Mouse (Mus musculus) limb, embryonic 15.5 days (tissue): ENCODE results near the gene Tmem170. TPM values are rescaled to one million over a fixed set of nuclear protein-coding genes. Genes with fewer than 3 reads are reported as not detected.
A peak's percentile ranks its signal among the peaks of the same experiment; 100 is the strongest.

ENCODE experiments used
- ATAC-seq: fragments of 200-750 bp; cut with Nextera tagmentation; 2 replicates; pipeline ENCODE4 v1.8.0; 2017; ENCODE audit warnings: low read depth, moderate TSS enrichment; ENCODE audit not compliant: insufficient number of reproducible peaks, low FRiP score, low TSS enrichment
- H3K27ac ChIP-seq: fragments of 300-500 bp; sonication (generic); 2 replicates; pipeline ENCODE4 v1.5.1; 2015; ENCODE audit warnings: moderate library complexity, mild to moderate bottlenecking, inconsistent platforms
- H3K27me3 ChIP-seq: fragments of 300-500 bp; sonication (generic); 2 replicates; pipeline ENCODE4 v1.6.1; 2015; ENCODE audit warnings: inconsistent platforms
- H3K36me3 ChIP-seq: fragments of 300-500 bp; sonication (generic); 2 replicates; pipeline ENCODE4 v1.6.1; 2015; ENCODE audit warnings: inconsistent platforms
- H3K4me1 ChIP-seq: fragments of 300-500 bp; sonication (generic); 2 replicates; pipeline ENCODE4 v1.6.1; 2015; ENCODE audit warnings: inconsistent platforms
- H3K4me2 ChIP-seq: fragments of 300-500 bp; sonication (generic); 2 replicates; pipeline ENCODE4 v1.6.1; 2015; ENCODE audit warnings: mild to moderate bottlenecking, inconsistent platforms
- H3K4me3 ChIP-seq: fragments of 300-500 bp; sonication (generic); 2 replicates; pipeline ENCODE4 v1.5.1; 2015; ENCODE audit warnings: mild to moderate bottlenecking, inconsistent platforms
- H3K9ac ChIP-seq: fragments of 300-500 bp; sonication (generic); 2 replicates; pipeline ENCODE4 v1.6.1; 2015; ENCODE audit warnings: inconsistent platforms
- H3K9me3 ChIP-seq: fragments of 300-500 bp; sonication (generic); 2 replicates; pipeline ENCODE4 v1.6.1; 2016; ENCODE audit warnings: inconsistent platforms
- WGBS: fragments of 180-500 bp; shearing (Covaris S2); methylation state at CpG from one replicate; pipeline ENCODE4 v1.1.7; 2015; 5-methylcytosine and 5-hydroxymethylcytosine counted together
- polyA plus RNA-seq: library from polyadenylated mRNA; unstranded; fragments of >200 nt; fragmentation: Nextera tagmentation; extraction: Ambion mirVana; gene quantifications from 2 replicates; pipeline ENCODE4 v1.2.1, GENCODE M21; 2015

Gene Tmem170
- polyA plus RNA-seq, 1 experiment from 2014 or later: 8.0 TPM

DNA sequence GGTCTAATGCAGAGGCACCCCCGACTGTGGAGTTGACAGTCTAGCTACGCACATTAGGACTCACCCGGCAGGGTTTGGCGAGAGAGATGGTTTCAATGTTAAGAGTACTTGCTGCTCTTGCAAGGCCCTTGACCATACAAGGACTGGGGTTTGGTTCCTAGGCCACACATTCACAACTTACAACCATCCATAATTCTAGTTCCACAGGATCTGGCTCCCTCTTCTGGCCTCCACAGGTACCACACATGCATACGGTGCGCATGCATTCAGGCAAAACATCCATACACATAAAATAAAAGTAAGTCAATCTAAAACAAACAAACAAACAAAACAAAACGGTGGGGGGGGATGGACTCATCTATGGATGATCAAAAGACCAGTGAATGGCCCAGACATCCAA is 18.4 kb upstream of the Tmem170 start:
- no peak for ATAC-seq
- peaks cover 6% of the 10 kb centered on the region for H3K4me1 ChIP-seq
- peaks cover 22% of the 10 kb centered on the region for H3K27me3 ChIP-seq
- H3K9me3 ChIP-seq: no peaks in the 10 kb centered on the region
- WGBS: 85% methylated on average over 7 of the region's 7 CpGs
- no peak overlapping the region for H3K9ac ChIP-seq
- no peak overlapping the region for H3K4me2 ChIP-seq
- H3K4me3 ChIP-seq: no peak overlapping the region
- no peak overlapping the region for H3K27ac ChIP-seq
- H3K36me3 ChIP-seq: no peaks in the 10 kb centered on the region

DNA sequence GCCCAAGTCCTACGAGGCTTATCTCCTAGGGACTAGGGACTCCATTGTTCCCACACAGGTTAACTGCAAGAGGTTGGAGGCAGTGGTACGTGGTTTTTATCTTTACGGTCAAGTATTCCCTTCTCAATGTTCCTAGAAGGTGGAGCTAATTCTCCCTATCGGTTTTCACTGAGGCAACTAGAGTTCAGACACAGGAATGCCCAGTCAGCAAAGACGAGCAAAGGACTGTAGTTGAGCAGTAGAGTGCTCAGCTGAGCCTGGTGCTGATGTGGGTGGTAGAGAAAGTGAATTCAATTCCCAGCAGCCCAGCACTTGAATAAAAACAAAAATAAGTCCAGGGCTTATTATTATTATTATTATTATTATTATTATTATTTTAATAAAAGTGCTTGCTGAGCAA is 16.1 kb upstream of the Tmem170 start:
- no peak overlapping the region for H3K4me3 ChIP-seq
- WGBS: 55% methylated on average over 5 of the region's 5 CpGs
- no peaks in the 10 kb centered on the region for H3K36me3 ChIP-seq
- H3K4me1 ChIP-seq: peaks cover 18% of the 10 kb centered on the region
- H3K4me2 ChIP-seq: no peak overlapping the region
- no peak overlapping the region for H3K9ac ChIP-seq
- H3K27me3 ChIP-seq: peaks cover 33% of the 10 kb centered on the region
- no peaks in the 10 kb centered on the region for H3K9me3 ChIP-seq
- no peak overlapping the region for H3K27ac ChIP-seq
- no peak for ATAC-seq

DNA sequence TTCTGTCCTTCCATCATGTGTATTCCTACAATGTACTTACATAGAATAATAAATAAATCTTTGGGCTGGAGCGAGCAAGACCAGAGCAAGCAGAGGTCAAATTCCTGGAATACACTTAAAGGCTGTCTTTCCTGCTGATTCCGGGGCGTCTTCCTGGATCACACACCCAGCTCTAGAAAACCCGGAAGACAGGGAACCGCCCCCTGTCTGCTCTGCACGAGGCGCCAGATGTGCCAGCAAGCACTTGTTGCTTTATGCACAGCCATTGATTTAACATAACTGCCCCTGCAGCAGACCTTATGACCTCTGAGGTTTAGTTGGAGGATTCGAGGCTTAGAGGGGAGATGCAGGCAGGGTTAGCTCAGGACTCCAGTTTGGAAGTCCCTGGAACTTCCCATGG is 15.4 kb upstream of the Tmem170 start:
- no peak overlapping the region for H3K4me2 ChIP-seq
- no peak overlapping the region for H3K9ac ChIP-seq
- H3K27me3 ChIP-seq: peaks cover 33% of the 10 kb centered on the region
- 19% methylated on average over 8 of the region's 8 CpGs for WGBS
- no peaks in the 10 kb centered on the region for H3K36me3 ChIP-seq
- H3K9me3 ChIP-seq: no peaks in the 10 kb centered on the region
- peaks cover 18% of the 10 kb centered on the region for H3K4me1 ChIP-seq
- H3K4me3 ChIP-seq: no peak overlapping the region
- no peak for ATAC-seq
- H3K27ac ChIP-seq: no peak overlapping the region

DNA sequence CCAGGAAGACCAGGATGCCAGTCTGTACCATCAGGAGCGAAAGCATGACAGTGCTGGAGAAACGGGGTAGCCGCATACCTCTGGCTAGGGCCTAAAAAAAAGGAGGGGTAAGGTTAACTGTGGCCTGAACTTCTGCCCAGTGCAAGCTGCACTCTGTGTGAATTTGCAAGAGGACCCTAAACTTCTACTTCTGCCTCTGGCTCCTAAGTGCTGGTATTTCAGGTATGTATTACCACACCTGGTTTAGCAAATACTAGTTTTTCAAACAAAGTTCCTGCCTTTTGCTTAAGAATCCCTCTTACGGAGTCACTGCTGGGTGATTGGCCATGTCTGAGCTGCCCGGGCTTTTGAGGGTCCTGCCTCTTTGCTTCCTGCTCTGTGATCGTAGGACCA is 14.4 kb upstream of the Tmem170 start:
- WGBS: 55% methylated on average over 6 of the region's 6 CpGs
- Histone ChIP-seq H3K36me3 (no peaks in the 10 kb centered on the region), H3K9ac (no peak overlapping the region), H3K4me2 (no peak overlapping the region), H3K27ac (no peak overlapping the region), H3K27me3 (peaks cover 33% of the 10 kb centered on the region), H3K4me1 (peaks cover 18% of the 10 kb centered on the region), H3K4me3 (no peak overlapping the region), H3K9me3 (no peaks in the 10 kb centered on the region)
- ATAC-seq: no peak

DNA sequence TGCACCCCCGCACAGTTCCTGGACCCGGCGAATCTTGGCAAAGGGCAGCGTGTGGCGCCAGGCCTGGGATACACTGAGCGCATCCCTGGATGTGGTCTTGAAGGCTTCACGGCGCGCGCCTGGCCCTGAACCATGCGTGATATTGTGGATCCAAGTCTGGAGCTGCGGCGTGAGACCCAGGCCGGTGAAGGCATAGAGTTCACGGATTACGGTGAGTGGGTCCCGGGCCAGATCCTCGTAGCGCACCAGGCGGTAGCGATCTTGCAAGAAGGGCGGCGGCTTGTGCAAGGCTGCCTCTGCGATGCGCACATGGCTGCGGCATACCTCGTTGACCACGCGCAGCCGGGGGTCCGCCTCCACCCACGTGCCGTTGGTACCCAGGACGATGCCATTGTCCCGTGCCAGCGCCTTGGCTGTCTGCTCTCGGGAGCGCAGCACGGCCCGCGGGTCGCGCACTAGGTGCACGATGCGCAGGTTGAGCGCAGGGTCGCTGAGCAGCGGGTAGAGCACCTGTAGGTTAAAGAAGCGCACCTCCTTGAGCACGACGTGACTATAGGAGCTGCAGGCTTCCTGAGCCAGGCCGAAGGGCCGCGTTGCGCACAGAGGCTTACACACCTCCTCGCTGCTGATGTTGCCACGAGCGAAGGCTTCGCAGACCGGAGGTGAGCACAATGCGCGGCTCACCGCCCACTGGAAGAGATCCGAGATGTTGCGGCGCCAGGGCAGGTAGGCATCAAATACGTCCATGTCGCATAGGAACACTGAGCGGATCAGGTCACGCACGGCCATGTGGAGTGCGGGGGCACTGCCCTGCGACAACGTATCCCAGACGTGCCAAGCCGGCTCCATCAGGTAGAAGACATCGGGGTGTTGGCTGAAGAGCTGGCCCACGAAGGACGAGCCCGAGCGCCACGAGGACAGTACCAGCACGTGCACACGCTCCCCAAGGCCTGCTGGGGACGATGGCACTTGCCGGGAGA is 13.7 kb upstream of the Tmem170 start:
- Histone ChIP-seq H3K4me1 (peaks cover 18% of the 10 kb centered on the region), H3K4me3 (peak overlapping the region; percentile 22), H3K27me3 (peaks cover 33% of the 10 kb centered on the region), H3K27ac (no peak overlapping the region), H3K9me3 (no peaks in the 10 kb centered on the region), H3K36me3 (no peaks in the 10 kb centered on the region), H3K4me2 (peak overlapping the region; percentile 41), H3K9ac (no peak overlapping the region)
- 16% methylated on average over 86 of the region's 86 CpGs for WGBS
- ATAC-seq: 0 out of 2 replicates have a peak, but pooled peaks have one; percentile 52

DNA sequence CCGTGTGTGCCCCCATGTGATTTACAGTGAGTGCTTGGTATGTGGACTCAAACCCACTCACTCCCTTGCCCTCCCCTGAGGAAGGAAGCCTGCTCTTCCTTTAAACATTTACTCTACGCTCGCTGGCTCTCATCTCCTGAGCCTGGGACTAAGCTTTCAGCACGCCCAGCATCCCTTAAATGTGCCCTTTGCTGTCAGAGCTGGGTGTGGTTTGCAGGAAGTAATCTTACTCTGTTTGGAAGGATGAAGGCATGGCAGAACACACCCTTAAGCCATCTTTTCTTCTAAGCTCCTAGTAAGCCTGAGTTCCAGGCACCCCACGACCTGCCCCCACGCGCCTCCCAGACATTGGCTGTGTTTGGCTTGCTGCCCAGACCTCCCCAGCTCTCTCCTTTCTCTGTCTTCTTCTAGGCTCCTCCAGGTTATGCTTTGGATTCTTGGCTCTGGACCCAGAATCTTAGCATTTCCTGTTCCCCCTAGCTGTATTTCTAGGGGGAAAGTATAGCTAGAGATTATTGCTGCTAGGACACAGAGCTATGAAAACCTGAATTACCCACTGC is 11.6 kb upstream of the Tmem170 start:
- Histone ChIP-seq H3K27ac (no peak overlapping the region), H3K4me1 (peaks cover 18% of the 10 kb centered on the region), H3K4me3 (no peak overlapping the region), H3K27me3 (peaks cover 33% of the 10 kb centered on the region), H3K9ac (no peak overlapping the region), H3K9me3 (no peaks in the 10 kb centered on the region), H3K36me3 (no peaks in the 10 kb centered on the region), H3K4me2 (no peak overlapping the region)
- 27% methylated on average over 7 of the region's 7 CpGs for WGBS
- ATAC-seq: no peak

DNA sequence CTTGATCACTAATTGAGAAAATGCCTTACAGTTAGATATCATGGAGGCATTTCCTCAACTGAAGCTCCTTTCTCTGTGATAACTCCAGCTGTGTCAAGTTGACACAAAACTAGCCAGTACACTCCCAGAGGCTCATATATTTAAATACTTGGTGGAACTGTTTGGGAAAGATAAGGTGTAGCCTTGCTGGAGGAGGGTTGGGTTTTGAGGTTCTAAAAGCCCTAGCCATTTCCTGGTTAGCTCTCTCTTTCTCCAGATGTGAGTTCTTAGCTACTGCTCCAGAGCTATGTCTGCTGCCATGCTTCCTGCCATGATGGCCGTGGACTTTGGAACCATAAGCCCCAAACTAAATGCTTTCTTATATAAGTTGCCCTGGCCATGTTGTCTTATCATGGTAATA is 10.9 kb upstream of the Tmem170 start:
- Histone ChIP-seq H3K27ac (no peak overlapping the region), H3K9ac (no peak overlapping the region), H3K4me1 (peaks cover 18% of the 10 kb centered on the region), H3K4me2 (no peak overlapping the region), H3K9me3 (no peaks in the 10 kb centered on the region), H3K36me3 (no peaks in the 10 kb centered on the region), H3K27me3 (peaks cover 33% of the 10 kb centered on the region), H3K4me3 (no peak overlapping the region)
- WGBS: 69% methylated on average over 1 of the region's 1 CpGs
- no peak for ATAC-seq

DNA sequence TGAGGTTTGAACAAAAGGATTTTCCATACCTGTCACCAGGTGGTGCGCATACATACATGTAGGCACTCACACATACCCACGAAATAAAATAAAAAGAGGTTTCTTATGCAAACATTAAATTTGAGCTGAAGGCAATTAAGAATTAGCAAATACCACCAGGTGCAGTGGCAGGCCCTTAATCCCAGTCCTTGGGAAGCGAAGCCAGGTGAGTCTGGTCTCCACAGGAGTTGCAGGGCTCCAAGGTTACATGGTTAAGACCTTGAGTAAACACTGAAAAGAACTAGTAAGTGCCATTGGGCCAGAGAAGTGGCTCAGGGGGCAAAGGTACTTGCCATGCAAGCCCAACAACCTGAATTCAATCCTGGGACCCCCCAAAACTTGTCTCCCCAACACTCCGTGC is 7.1 kb upstream of the Tmem170 start:
- Histone ChIP-seq H3K9ac (no peak overlapping the region), H3K27ac (no peak overlapping the region), H3K9me3 (no peaks in the 10 kb centered on the region), H3K4me1 (peaks cover 6% of the 10 kb centered on the region; the same call in 1 of the 2 replicates), H3K4me3 (no peak overlapping the region), H3K27me3 (no peaks in the 10 kb centered on the region), H3K36me3 (no peaks in the 10 kb centered on the region), H3K4me2 (no peak overlapping the region)
- 83% methylated on average over 4 of the region's 4 CpGs for WGBS
- no peak for ATAC-seq

DNA sequence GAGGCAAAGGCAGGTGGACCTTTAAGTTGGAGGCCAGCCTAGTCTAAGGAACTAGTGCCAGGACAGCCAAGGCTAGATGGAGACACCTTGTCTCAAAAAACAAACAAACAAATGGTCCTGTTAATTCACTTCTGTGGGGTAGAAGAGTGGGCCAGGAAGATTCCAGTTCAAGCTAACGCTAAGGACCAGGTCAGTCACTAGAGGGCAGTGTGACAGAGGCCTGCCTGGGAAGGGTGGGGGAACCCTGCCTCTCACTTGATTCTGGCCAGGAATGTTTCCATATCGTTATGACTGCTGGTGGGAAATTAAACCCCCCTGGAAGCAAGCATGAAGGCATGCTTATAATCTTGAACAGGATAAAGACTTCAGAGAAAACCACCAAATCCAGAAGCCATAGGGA is 5.0 kb upstream of the Tmem170 start:
- no peak overlapping the region for H3K4me3 ChIP-seq
- no peak overlapping the region for H3K27ac ChIP-seq
- ATAC-seq: no peak
- H3K9ac ChIP-seq: no peak overlapping the region
- no peak overlapping the region for H3K4me2 ChIP-seq
- 0% methylated on average over 2 of the region's 2 CpGs for WGBS
- no peaks in the 10 kb centered on the region for H3K36me3 ChIP-seq
- H3K27me3 ChIP-seq: no peaks in the 10 kb centered on the region
- no peaks in the 10 kb centered on the region for H3K9me3 ChIP-seq
- H3K4me1 ChIP-seq: no peaks in the 10 kb centered on the region; the same call in 1 of the 2 replicates

DNA sequence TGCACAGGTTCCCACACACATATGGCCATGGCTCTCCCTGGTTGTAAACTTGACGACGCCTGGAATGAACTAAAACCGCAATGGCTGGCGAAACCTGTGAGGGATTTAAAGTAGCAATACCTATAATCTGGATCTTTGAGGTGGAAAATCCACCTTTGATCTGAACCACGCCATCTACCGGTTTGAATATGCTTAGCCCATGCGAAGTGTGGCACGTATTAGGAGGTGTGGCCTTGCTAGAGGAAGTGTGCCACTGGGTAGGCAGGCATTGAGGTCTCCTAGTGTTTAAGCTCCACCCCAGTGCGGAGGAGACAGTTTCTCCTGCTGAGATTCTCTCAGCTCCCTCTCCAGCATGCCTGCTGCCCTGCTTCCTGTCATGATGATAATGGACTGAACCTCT is 1.2 kb upstream of the Tmem170 start:
- Histone ChIP-seq H3K4me3 (no peak overlapping the region), H3K9me3 (no peaks in the 10 kb centered on the region), H3K27ac (no peak overlapping the region), H3K4me1 (peaks cover 2% of the 10 kb centered on the region; the same call in 1 of the 2 replicates), H3K9ac (no peak overlapping the region), H3K4me2 (no peak overlapping the region), H3K36me3 (peaks cover 3% of the 10 kb centered on the region; the same call in 1 of the 2 replicates), H3K27me3 (no peaks in the 10 kb centered on the region)
- no peak for ATAC-seq
- WGBS: 63% methylated on average over 9 of the region's 9 CpGs

DNA sequence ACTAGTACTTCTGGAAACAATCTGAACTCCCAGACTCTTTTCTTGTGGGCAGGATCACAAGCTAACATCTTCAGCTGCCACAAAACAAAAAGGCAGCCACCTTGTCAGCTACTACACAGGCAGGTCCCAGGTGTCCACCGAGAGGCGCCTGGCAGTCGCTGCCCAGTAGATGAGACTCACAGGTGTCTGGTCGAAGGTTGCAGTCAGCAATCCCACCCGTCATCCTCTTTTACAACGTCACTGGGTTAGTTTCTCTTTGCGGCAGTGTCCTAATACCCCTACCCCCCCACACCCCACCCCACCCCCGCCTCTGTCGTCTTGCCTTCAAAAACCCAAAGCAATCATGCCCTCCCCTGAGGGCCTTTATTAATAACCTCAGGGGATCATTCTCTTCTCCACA is 792 bp downstream of the Tmem170 start:
- Histone ChIP-seq H3K4me2 (peak overlapping the region; percentile 48), H3K4me1 (peaks cover 2% of the 10 kb centered on the region; the same call in 1 of the 2 replicates), H3K9me3 (no peaks in the 10 kb centered on the region), H3K36me3 (peaks cover 4% of the 10 kb centered on the region; the same call in 1 of the 2 replicates), H3K4me3 (peak overlapping the region; percentile 94), H3K9ac (peak overlapping the region; percentile 51), H3K27me3 (no peaks in the 10 kb centered on the region), H3K27ac (peak overlapping the region; percentile 92)
- 11% methylated on average over 9 of the region's 9 CpGs for WGBS
- no peak for ATAC-seq

DNA sequence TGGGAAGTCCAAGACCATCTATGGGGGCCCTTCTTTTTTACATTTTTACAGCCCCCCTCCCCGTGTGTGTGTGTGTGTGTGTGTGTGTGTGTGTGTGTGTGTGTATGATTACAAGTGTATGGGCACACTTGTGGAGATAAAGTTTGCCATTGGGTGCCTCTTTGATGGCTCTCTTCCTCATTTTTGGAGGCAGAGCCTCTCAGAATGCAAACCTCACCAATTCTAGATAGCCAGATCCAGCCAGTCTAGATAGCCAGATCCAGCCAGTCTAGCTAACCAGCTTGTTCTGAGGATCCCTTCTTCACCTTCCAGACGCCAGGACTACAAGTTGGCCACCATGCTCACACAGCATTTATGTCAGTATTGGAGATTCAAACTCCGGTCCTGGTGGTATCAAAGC is 5.3 kb downstream of the Tmem170 start:
- no peak overlapping the region for H3K9ac ChIP-seq
- no peak overlapping the region for H3K4me3 ChIP-seq
- H3K4me2 ChIP-seq: no peak overlapping the region
- H3K27ac ChIP-seq: no peak overlapping the region
- no peaks in the 10 kb centered on the region for H3K27me3 ChIP-seq
- peaks cover 2% of the 10 kb centered on the region; the same call in 1 of the 2 replicates for H3K4me1 ChIP-seq
- ATAC-seq: no peak
- H3K36me3 ChIP-seq: peaks cover 13% of the 10 kb centered on the region; the same call in 1 of the 2 replicates
- 90% methylated on average over 3 of the region's 3 CpGs for WGBS
- H3K9me3 ChIP-seq: no peaks in the 10 kb centered on the region
